Mouse (Mus musculus) MEL (cell line): ENCODE measurements around the gene Shf.

Source experiments
- CHD2 ChIP-seq: IDR thresholded peaks from 2 replicates; pipeline ENCODE4 v1.6.1; 2011; ENCODE audit warnings: low read length, improper control_type of control experiment
- CTCF ChIP-seq, 3 experiments: IDR thresholded peaks in 2 of 3; conservative IDR thresholded peaks in 1 of 3; 2 replicates each; pipeline ENCODE4 v1.5.1; 2011 to 2012; ENCODE audit warnings: low read length in 3 of 3, low read depth in 2 of 3, mild to moderate bottlenecking in 2 of 3, improper control_type of control experiment in 1 of 3, inconsistent platforms in 1 of 3, mixed read lengths in 1 of 3, moderate library complexity in 1 of 3; ENCODE audit not compliant: control insufficient read depth in 1 of 3, insufficient read depth in 1 of 3, poor library complexity in 1 of 3, severe bottlenecking in 1 of 3
- TBP ChIP-seq: IDR thresholded peaks from 2 replicates; pipeline ENCODE4 v1.8.0; 2011; ENCODE audit warnings: low read depth, low read length, improper control_type of control experiment
- USF1 ChIP-seq: IDR thresholded peaks from 2 replicates; pipeline ENCODE4 v1.6.1; 2014; ENCODE audit warnings: low read depth, mild to moderate bottlenecking, inconsistent platforms, low read length, improper control_type of control experiment, moderate library complexity

- TF ChIP-seq CHD2 (no peak), TBP (no peak), USF1 (no peak), CTCF (IDR thresholded peaks at IDR 0.05 in 2 of 3, conservative IDR thresholded peaks at IDR 0.05 in 1 of 3; ENCODE audit: control insufficient read depth in 1 of 3, insufficient read depth in 1 of 3, low read depth in 2 of 3, low read length in 3 of 3, poor library complexity in 1 of 3, severe bottlenecking in 1 of 3) (no peak)
Observed at GRCm38 (mm10) chr2:122355389-122355788, 13.6 kb downstream of the Shf start.
